Mouse (Mus musculus) common myeloid progenitor, adult 5-6 weeks (primary cell): ENCODE results near the gene Slc45a1. TPM values are rescaled to one million over a fixed set of nuclear protein-coding genes. Genes with fewer than 3 reads are reported as not detected.
"Not testable (repeated sequence)": the region's sequence is repeated elsewhere in the genome, so short reads cannot be mapped to it uniquely, and the experiment has no call there.

Experiments
- ATAC-seq: replicated peaks from 2 replicates; pipeline ENCODE4 v1.8.0; 2016; ENCODE audit warnings: low read depth, mild to moderate bottlenecking, moderate TSS enrichment, inconsistent platforms; ENCODE audit not compliant: poor library complexity, severe bottlenecking
- total RNA-seq: library from RNA; stranded (forward); fragments of 200-1000, 187-1606 nt; gene quantifications from 2 replicates; pipeline ENCODE4 v1.2.3, GENCODE M21; 2017

Slc45a1 gene
- total RNA-seq, 1 experiment from 2014 or later = not detected

DNA sequence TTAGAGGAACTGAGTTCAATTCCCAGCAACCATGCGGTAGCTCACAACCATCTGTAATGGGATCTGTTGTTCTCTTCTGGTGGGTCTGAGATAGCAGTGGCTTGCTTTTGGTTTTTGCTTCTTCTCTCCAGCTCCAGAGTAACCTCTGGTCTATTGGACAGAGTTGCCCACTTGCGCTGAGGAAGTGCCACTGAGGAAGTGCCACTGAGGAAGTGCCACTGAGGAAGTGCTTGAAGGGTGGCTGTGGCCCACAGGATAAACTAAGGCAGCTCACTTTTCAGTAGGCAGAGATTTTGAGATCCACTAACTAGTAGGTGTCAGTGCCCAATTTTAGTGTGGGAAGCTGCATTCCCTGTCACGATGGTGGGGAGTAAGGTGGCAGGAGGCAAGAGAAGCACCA lies 43.3 kb downstream of the Slc45a1 start:
- 0 out of 2 replicates have a peak, but pooled peaks have one; percentile 36 for ATAC-seq

DNA sequence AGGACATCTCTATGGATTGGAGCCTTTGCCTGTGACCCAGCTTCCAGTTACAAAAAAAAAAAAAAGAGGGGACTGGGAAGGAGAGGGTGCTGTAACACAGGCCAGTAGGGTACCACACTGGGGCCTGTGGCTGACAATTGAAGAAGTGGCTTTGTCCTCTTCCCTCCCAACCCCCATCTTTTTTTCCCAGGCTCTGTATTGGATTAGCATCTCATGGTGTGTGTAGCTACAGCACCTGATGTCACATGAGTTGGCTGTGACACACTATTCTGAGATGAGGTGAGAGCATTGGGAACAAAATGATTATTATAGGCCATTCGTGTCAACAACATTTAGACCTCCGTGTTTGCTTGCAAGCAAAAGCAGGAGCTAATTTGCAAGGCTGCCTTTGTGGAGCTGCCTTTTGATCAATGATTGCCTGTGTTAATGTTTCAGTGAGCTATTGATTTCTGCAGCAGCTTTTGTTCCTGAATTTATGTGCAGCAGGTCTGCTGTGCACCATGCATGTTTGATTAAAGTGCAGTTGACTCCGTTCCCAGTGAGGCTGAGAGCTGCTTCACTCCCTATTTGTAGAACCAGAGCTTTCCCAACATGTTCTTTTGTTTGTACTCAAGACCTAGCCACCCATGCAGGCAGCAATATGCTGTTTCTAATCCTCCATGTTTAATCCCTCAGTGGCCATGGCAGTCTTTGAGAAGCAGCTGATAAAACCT lies 45.4 kb downstream of the Slc45a1 start:
- no peak for ATAC-seq

DNA sequence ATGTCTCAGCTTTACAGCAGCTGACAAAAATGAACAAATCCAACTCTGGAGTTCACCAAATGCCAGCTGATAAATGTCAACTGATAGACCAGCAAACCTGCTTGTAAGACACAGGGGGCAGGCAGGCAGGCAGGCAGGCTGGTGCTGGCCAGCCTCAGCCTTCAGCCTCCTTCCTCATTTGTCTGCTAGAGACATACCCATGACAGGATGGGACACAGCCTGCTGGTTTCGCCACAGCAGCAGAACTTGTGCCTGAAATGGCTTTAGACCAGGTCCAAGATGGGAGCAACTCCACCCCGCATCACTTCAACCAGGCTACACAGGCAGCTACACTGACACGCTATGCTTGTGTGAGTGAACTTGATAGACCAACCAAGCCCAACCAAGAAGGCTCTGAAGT lies 46.2 kb downstream of the Slc45a1 start:
- ATAC-seq = peak; percentile 62

DNA sequence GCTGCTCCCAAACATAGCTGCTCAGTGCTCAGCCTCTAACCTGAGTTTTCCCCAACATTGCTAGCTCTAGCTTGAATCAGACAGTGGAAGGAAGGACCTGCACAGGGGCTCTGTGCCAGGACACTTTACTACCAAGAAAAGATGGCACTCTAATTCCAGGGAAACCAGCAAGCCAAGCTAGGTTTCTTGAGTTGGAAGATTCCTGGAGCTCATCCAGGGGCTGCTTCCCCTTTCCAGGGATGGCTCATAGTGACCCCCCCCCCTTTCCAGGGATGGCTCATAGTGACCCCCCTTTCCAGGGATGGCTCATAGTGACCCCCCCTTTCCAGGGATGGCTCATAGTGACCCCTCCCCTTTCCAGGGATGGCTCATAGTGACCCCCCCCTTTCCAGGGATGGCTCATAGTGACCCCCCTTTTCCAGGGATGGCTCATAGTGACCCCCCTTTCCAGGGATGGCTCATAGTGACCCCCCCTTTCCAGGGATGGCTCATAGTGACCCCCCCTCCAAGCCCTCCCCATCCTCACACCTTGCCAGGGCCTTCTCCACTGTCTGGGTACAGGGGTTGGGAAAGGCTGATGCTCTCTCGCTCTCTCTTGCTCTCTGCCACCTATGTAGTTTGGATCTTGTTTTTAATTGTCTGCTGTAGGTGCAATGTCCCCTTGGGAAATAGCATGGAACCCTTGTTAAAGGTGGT lies 48.5 kb downstream of the Slc45a1 start:
- no peak for ATAC-seq

DNA sequence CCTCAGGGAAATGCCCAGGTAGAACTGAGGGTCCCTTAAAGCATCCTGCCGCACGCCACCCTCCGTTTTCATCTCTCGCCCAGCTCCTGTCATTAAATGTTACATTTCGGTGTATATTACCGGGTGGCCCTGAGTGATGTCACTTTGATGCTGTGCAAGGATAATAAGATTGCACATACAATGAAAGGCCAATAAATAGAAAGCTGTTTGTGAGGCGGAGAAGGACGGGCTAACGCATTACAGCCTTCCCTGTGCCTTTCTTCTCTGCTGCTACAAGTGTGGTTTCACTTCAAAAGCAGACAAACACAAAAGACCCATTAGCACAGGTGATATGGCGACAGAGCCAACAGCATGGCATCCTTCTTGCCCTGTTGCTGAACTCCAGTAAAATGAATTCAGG lies 50.5 kb downstream of the Slc45a1 start:
- no peak for ATAC-seq

DNA sequence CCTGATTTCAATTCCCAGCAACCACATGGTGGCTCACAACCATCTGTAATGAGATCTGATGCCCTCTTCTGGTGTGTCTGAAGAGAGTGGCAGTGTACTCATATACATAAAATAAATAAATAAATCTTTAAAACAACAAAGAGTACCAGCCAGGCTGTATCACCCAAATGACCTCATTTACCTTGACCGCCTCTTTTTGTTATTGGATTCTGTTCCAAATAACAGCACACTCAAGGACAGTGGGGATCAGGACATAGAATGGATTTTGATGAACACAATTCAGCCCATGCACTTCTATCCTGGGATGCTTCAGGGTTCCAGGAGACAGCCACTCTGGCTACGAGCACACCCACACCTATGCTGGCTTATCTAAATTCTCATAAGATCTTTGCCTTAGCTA lies 51.5 kb downstream of the Slc45a1 start:
- not testable (repeated sequence) for ATAC-seq

DNA sequence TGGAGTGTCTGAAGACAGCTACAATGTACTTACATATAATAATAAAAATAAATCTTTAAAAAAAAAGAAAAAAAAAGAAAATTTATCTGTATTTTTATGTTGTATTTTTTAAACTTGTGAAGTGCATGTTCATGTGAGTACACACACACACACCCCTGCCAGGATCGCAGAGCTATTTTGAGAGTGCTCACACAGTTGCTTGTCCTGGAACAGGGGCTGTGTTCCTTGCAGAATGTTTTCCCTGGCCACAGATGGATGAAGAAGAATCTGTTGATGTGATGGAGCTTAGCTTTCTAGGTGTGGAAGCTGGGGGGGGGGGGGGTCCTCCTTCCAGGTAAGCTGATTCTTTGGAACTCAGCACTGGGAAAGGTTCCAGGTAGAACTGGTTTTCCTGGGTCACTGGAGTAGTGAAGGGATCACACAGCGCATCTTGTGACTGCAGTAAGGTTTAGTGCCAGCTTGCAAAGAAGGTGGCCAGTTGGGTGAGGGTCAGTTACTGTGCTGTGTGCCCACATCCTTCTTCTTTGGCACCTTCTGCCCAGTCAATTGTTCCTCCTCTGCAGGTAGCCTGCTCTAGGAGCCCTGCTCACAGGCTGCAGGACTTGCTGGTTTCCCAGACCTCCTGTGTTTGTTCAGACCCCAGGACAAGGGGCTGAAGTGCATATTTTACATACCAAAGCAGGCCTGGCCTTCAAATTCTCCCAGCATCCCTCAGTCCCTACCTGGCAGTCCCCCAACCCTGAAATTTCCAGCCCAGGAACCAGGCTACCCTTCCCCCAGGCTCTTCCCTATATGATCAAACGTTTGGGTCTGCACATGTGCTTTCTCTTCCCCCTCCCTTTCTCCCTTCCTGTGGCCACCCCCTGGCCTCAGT lies 52.6 kb downstream of the Slc45a1 start:
- ATAC-seq = no peak

DNA sequence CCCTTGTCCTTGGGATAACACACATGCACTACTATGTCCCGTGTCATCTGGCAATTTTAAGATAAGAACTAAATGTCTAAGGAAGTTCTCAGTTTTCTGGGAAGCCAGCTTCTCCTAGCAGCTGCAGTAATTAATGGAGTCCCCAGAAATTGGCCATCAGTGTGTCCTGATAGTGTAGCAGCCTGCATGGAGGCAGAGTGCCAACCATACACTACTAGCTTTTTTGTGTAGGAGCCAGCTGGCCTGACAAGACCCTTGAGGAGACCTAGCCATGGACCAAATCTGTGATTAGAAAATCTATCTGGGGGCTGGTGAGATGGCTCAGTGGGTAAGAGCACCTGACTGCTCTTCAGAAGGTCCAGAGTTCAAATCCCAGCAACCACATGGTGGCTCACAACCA lies 53.3 kb downstream of the Slc45a1 start:
- ATAC-seq = no peak

DNA sequence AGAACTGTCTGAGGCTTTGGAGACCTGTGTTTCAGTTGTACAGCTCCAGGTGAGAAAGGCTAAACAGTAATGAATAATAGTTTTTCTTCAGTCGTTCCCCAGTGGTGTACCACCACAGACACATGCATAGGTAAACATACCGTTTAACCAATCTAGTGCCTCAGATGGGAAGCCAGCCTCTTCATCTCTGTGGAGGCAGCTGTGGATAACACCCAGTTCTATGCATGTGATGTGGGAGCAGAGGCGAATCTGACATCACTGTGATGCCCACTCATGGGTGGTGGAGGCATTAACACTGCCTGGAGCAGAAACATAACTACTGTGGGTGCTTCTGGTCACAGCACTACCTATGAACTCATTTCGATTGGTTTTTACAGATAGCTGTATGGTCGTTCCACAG lies 56.0 kb downstream of the Slc45a1 start:
- no peak for ATAC-seq

DNA sequence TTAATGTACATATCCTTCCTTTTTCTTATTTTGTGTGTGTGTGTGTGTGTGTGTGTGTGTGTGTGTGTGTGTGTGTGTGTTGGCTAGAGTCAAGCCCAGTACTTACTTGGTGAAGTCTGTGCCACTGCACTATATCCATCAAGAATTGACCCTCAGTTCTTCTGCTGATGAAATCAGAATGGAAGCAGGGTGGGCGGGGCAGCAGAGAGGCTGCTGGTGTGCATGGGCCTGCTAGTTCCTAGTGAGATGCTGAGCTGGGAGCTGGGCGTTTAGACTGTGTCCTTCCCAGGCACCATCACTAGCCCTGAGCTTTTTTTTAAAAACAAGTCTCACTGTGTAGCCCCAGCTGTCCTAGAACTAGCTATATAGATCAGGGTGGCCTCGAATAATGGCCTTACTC lies 56.9 kb downstream of the Slc45a1 start:
- no peak for ATAC-seq

DNA sequence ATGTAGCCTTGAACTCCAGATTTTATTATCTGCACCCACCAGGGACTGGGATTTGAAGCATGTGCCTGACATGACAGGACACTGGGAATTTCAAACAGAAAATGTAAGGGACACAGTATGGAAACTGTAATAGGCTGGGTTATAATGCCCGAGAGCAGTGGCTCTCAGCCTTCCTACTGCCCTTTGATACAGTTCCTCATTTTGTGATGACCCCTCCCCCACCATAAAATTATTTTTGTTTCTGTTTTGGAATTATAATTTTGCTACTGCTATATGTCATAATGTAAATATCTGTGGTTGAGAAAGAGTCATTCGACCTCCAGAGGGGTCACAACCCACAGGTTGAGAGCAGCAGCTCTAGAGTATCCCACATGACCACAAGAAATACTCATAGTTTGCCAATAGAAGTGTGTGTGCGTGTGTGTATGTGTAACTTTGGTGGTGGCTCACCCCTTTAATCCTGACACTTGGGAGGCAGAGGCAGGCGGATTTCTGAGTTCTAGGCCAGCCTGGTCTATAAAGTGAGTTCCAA lies 57.6 kb downstream of the Slc45a1 start:
- ATAC-seq = 0 out of 2 replicates have a peak, but pooled peaks have one; percentile 33

DNA sequence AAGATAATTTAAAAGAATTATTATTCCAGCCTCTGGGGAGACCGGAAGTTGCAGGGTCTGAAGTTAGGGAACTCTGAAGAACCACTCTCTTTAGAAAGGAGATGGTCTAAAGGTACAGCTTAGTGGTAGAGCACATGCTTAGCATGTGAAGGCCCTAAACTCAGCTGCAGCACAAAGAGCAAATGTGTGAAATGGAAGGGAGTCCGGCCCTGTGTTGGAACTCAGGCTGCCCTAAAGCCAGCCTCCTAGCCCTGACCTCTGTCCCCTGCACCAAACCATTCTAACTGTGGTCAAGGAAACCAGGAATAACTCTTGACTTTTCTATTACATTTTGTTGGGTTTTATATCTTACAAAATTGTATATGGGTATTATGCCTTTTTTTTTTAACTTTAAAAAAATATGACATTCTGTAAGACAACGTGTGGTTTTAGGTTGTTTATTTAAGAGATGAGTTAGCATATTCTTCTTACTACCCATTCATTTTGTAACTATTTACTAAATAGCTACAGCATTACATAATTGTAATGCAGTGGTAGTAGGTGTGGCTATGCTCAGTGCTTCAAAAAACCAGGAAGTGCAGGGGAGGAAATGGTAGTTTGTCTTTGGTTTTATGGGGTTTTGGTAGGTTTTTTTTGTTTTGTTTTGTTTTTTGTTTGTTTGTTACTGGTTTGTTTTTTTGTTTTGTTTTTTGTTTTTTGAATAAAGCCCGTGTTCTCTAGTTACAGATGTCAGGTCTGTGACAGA lies 58.3 kb downstream of the Slc45a1 start:
- ATAC-seq = 0 out of 2 replicates have a peak, but pooled peaks have one; percentile 34

DNA sequence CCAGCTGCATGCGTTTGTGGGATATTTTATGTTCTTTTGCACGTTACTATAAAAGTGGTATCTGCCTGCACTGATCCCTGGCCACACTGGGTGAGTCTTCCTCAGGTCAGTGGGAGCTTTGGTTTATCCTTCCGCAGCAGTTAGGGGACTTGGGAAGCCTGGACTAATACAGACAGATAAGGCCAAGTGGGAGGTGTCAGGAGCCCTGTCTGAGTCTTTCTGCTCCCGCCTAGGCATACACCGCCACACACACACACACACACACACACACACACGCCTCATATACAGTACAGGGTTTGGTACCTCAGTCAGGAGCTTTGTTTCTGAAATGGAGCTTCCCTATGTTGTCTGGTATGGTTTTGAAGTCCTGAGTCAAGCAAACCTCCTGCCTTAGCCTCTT lies 59.9 kb downstream of the Slc45a1 start:
- peak; percentile 45 for ATAC-seq

DNA sequence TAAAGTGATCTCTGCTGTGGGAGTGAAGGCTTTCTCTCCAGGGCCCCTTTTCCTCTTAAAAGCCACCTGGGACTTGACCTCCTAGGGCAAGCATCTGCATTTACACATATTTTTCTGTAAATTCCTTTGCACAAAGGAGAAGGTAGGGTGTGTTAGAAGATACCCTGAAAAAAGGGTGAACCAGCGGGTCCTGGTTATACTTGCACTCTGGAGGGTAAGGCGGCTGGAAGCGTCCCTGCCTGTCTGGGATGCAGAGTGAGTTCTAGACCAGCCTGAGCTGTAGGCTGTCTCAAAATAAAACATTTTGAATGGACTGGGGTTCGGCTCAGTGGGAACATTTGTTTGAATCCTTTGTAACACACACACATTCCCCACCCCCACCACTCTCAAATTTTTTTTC lies 60.4 kb downstream of the Slc45a1 start:
- no peak for ATAC-seq

DNA sequence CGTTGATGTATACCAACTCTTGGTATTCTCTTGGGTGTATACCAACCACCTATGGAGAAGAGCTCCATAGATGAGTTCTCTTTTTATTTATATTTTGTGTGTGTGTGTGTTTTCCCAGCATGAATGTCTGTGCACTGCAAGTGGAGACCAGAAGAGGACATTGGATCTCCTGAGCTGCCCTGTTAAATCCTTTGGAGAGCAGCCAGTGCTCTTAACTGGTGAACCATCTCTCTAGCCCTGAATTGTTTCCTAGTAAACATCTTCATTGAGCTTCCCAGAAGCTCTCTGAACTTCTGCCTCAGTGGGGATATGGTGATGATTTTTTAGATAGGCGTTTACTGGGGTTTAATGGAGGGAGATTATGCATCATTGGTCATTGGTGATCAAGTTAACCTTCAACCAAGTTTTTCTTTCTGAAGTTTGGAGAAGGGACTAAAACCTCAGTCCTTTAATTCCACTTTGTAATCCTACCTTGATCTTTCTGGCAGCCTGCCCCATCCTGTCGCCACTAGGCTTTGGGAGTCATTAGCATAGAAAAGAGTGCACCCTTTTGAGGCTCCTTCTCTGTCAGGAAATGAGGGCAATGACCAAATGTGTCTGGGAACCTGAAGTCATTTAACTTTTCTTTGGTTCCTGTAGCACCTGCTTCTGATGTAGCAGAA lies 61.2 kb downstream of the Slc45a1 start:
- ATAC-seq = no peak

DNA sequence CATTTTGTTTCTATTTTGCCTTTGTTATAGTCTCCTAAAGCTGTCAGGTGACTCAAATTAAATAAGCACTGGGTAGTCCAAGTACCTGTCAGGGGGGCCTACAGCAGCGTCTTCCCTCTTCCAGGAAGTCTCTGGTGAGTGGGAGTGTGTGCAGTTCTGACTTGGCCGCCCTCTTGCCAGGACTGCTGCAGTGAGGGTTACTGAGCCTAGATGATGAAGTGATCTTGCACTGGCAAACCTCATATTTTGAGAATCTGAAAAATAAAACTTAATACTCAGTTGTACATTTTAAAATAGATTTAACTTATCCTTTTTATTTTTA lies 63.7 kb downstream of the Slc45a1 start:
- no peak for ATAC-seq

DNA sequence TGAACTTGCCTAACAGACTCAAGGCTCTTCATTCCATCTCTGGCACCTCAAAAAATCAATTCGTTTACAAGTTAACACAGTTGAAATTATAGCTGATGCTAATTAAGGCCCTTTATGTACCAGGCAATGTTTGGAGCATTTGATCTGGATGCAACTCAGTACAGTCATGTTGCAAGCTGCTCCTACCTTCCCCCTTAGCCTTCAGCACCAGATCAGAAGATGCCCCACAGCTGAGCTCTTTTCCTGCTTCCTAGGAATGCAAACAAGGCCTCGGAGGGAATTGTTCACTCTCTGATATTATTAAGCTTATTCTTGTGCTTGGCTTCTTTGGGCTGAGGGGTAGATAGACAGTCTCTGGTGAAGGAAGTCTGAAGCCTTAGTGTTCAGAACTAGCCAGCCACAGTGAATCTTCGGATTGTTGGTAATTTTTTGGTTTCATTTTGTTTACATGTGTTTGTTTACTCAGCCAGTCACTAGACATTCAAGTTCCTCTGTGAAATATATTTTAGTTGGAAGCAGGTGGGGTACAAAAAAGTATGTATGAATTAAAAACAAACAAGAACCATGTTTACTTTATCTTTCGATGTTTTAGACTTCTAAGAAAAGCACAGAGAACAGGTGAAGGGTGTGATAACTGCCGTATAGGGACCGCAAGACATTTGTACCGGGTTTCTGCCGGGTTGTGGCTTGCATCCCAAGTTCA lies 64.2 kb downstream of the Slc45a1 start:
- no peak for ATAC-seq

DNA sequence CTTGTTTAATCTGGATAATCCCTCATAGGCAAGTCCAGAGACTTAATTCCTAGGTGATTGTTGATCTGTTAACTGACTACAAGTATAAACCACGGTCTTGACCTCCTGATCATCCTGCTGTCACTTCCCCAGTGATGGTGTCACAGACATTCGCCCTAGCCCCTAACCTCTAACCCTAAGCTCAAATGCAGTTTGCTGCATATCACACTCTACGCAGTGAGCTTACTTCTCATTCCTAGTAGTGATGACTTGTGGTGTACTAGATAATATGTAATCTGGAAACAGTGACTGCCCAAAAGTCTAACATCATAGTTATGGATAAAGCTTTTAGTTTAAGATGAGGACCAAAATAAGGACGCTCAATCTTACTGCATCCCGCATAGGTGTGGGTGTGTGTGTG lies 65.7 kb downstream of the Slc45a1 start:
- no peak for ATAC-seq

DNA sequence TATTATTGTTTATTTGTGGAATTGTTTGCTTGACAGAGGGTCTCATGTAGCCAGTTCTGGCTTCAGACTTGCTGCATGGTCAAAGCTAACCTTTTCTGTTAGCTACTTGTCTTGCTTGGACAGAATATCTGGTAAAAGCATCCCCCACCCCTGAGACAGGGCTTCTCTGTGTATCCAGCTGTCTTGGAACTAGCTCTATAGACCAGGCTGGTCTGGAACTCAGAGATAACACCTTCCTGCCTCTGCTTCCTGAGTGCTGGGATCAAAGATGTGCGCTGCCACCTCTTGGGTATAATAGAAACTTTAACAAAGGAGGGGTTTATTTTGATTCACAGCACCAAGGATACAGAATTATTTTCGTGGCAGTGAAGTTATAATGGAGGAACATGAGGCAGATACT lies 66.2 kb downstream of the Slc45a1 start:
- 0 out of 2 replicates have a peak, but pooled peaks have one; percentile 42 for ATAC-seq
